In the genomic region with DNA sequence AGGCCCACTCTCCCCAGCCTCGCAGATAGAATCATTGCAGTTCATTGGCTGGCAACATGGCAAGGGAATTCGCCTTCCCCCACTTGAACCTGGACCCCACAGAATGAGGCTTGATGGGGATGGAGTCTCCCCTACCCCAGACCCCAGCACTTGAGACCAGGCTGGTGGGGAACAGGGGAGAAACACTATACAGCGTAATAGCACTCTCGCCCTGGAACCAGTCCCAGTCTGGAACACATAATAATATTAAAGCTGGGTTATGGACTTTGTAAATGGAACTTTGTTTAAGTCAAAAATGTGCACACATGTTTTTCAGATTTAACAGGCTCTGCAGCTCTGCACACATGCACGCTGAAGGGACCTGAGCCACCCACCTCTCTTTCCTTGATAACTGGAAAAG, we compare ENCODE assay signal across 13 mouse cellular contexts. TPM values are rescaled to one million over a fixed set of nuclear protein-coding genes. Genes with fewer than 3 reads are reported as not detected.
"Had no signal": no experiment of that assay in that cellular context is flagged by ENCODE, and none has a peak within 500 bp of the region (broad histone marks: within the 10 kb centered on the region; RNA-seq: fewer than 3 reads in every experiment).

No protein-coding gene starts in this region.

- DNase-seq: kidney, adult 2 months; kidney, postnatal 14 days; lung, adult 18-20 months; lung, postnatal 36 days; thymus, adult 18-20 months; thymus, postnatal 14 days had no signal

- H3K9me3 ChIP-seq: kidney, embryonic 15.5 days; midbrain, embryonic 13.5 days; neural tube, embryonic 12.5 days had no signal

- H3K27ac ChIP-seq: kidney, embryonic 15.5 days; liver, embryonic 14.5 days; midbrain, embryonic 13.5 days; neural tube, embryonic 12.5 days had no signal

- H3K4me2 ChIP-seq: kidney, embryonic 15.5 days; midbrain, embryonic 13.5 days; neural tube, embryonic 12.5 days had no signal

- H3K27me3 ChIP-seq: kidney, embryonic 15.5 days; midbrain, embryonic 13.5 days; neural tube, embryonic 12.5 days had no signal

- H3K4me3 ChIP-seq: kidney, embryonic 15.5 days; midbrain, embryonic 13.5 days; neural tube, embryonic 12.5 days had no signal

- H3K36me3 ChIP-seq: kidney, embryonic 15.5 days; neural tube, embryonic 12.5 days had no signal

- ATAC-seq: intestine, embryonic 16.5 days; midbrain, embryonic 13.5 days had no signal

- H3K9ac ChIP-seq: kidney, embryonic 15.5 days; liver, embryonic 14.5 days; midbrain, embryonic 13.5 days; neural tube, embryonic 12.5 days had no signal

RNA-seq across cellular contexts. Expression of gene Zfp423, which starts 54.0 kb away (rescaled TPM):
- total RNA-seq: megakaryocyte progenitor cell, adult 5-6 weeks; neutrophil, adult 5-6 weeks had no signal
